Mouse (Mus musculus) myocyte (in vitro differentiated cells): ENCODE results near the gene Rnf169. TPM values are rescaled to one million over a fixed set of nuclear protein-coding genes. Genes with fewer than 3 reads are reported as not detected.
A peak's percentile ranks its signal among the peaks of the same experiment; 100 is the strongest.

Experiments used
- H3K27me3 ChIP-seq: one replicate; pipeline ENCODE4 v1.6.1; 2011; ENCODE audit not compliant: control insufficient read depth, insufficient read depth, insufficient read length
- H3K36me3 ChIP-seq: one replicate; pipeline ENCODE4 v1.6.1; 2011; ENCODE audit not compliant: control insufficient read depth, insufficient read depth
- H3K4me2 ChIP-seq: one replicate; pipeline ENCODE4 v1.6.1; 2011; ENCODE audit warnings: low read depth, control low read depth
- H3K4me3 ChIP-seq: one replicate; pipeline ENCODE4 v1.5.1; 2011; ENCODE audit warnings: mild to moderate bottlenecking, control low read depth, moderate library complexity
- H3K79me2 ChIP-seq: one replicate; pipeline ENCODE4 v1.6.1; 2011; ENCODE audit not compliant: control insufficient read depth, insufficient read depth
- H3ac ChIP-seq: one replicate; pipeline ENCODE4 v1.6.1; 2011; ENCODE audit not compliant: control insufficient read depth, insufficient read length
- CEBPB ChIP-seq: IDR thresholded peaks from 2 replicates; pipeline ENCODE4 v1.6.1; 2011; ENCODE audit warnings: mild to moderate bottlenecking, moderate library complexity; ENCODE audit not compliant: poor library complexity, insufficient read depth, severe bottlenecking
- E2F4 ChIP-seq: IDR thresholded peaks from one replicate; pipeline ENCODE4 v1.6.1; 2011; ENCODE audit warnings: mild to moderate bottlenecking, control low read depth, moderate library complexity; ENCODE audit not compliant: insufficient read depth
- MAX ChIP-seq: IDR thresholded peaks from one replicate; pipeline ENCODE4 v1.6.1; 2011; ENCODE audit warnings: low read depth, mild to moderate bottlenecking, control low read depth
- MYOD1 ChIP-seq, 3 experiments: IDR thresholded peaks; one replicate each; pipeline ENCODE4 v1.6.1; 2011; ENCODE audit warnings: control low read depth in 2 of 3, low read depth in 2 of 3, mild to moderate bottlenecking in 2 of 3, moderate library complexity in 1 of 3; ENCODE audit not compliant: insufficient read length in 2 of 3, control insufficient read depth in 1 of 3
- MYOG ChIP-seq, 3 experiments: IDR thresholded peaks; one replicate each; pipeline ENCODE4 v1.6.1; 2011; ENCODE audit warnings: control low read depth in 2 of 3, low read depth in 2 of 3, mild to moderate bottlenecking in 2 of 3; ENCODE audit not compliant: insufficient read length in 2 of 3, control insufficient read depth in 1 of 3, insufficient read depth in 1 of 3
- POLR2A ChIP-seq: IDR thresholded peaks from one replicate; pipeline ENCODE4 v1.6.1; 2011; ENCODE audit warnings: low read depth, mild to moderate bottlenecking, control low read depth, moderate library complexity; ENCODE audit not compliant: insufficient read length
- POLR2AphosphoS2 ChIP-seq: IDR thresholded peaks from one replicate; pipeline ENCODE4 v1.6.1; 2011; ENCODE audit warnings: low read depth, control low read depth; ENCODE audit not compliant: insufficient read length
- REST ChIP-seq: IDR thresholded peaks from one replicate; pipeline ENCODE4 v1.6.1; 2011; ENCODE audit warnings: mild to moderate bottlenecking, control low read depth, moderate library complexity; ENCODE audit not compliant: insufficient read depth, insufficient read length
- SRF ChIP-seq: IDR thresholded peaks from one replicate; pipeline ENCODE4 v1.6.1; 2011; ENCODE audit warnings: low read depth; ENCODE audit not compliant: control insufficient read depth, insufficient read length
- TCF12 ChIP-seq: IDR thresholded peaks from one replicate; pipeline ENCODE4 v1.6.1; 2011; ENCODE audit warnings: mild to moderate bottlenecking, control low read depth; ENCODE audit not compliant: poor library complexity, insufficient read depth, severe bottlenecking
- TCF3 ChIP-seq: IDR thresholded peaks from one replicate; pipeline ENCODE4 v1.6.1; 2011; ENCODE audit warnings: low read depth, control low read depth; ENCODE audit not compliant: insufficient read length
- USF1 ChIP-seq: IDR thresholded peaks from one replicate; pipeline ENCODE4 v1.6.1; 2011; ENCODE audit warnings: low read depth, mild to moderate bottlenecking, control low read depth, moderate library complexity
- polyA plus RNA-seq: library from polyadenylated mRNA; unstranded; fragments of >200 nt; fragmentation: generic; extraction: Trizol; gene quantifications from one replicate; pipeline ENCODE4 v1.2.1, GENCODE M21; 2012; ENCODE audit warnings: missing spikeins

The Rnf169 gene
- polyA plus RNA-seq, 1 experiment = 3.0 TPM

DNA sequence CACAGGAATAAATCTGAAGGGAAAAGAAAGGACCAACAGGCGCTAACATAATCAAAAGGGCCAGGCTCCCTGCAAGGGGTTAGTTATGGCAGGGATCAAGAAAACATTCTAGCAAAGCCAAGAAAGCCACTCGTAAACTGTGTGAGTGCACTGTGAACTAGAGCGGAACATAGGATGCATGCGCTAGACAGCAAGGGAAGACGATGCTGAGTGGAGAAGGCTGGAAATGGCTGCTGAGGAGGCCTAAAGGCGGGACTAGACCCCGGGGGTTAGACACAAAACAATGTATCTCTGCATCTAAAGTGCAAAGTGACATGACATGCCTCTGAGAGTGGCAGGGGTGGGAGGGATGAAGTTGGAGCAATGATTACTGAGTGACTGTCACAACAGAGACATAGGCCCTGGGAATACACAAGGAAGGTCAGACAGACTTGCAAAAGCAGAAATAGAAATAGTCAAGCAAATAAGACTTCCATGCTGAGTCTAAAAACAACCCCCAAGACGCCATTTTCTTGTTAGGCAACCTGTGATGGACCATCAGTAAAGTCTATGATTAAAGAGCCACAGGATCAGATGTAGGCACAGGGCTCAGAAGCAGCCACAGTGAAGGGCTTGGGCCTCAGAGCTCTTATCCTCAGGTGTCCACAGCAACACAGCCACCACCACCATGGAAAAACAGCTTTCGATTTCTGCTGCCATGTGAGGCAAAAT lies 14.1 kb downstream of the Rnf169 start:
- Histone ChIP-seq H3K79me2 (peaks cover 56% of the 10 kb centered on the region), H3K36me3 (no peaks in the 10 kb centered on the region), H3K4me2 (peak overlapping the region; percentile 48), H3K27me3 (no peaks in the 10 kb centered on the region), H3K4me3 (no peak overlapping the region), H3ac (no peak overlapping the region)
- TF ChIP-seq TCF3 (no peak), MYOD1 (IDR thresholded peaks at IDR 0.05; ENCODE audit: control insufficient read depth in 1 of 3, insufficient read length in 2 of 3, low read depth in 2 of 3) (no peak), E2F4 (no peak), REST (no peak), MYOG (IDR thresholded peaks at IDR 0.05; ENCODE audit: control insufficient read depth in 1 of 3, insufficient read depth in 1 of 3, insufficient read length in 2 of 3, low read depth in 2 of 3) (no peak), CEBPB (no peak), POLR2AphosphoS2 (no peak), SRF (no peak), USF1 (no peak), MAX (no peak), TCF12 (no peak)

DNA sequence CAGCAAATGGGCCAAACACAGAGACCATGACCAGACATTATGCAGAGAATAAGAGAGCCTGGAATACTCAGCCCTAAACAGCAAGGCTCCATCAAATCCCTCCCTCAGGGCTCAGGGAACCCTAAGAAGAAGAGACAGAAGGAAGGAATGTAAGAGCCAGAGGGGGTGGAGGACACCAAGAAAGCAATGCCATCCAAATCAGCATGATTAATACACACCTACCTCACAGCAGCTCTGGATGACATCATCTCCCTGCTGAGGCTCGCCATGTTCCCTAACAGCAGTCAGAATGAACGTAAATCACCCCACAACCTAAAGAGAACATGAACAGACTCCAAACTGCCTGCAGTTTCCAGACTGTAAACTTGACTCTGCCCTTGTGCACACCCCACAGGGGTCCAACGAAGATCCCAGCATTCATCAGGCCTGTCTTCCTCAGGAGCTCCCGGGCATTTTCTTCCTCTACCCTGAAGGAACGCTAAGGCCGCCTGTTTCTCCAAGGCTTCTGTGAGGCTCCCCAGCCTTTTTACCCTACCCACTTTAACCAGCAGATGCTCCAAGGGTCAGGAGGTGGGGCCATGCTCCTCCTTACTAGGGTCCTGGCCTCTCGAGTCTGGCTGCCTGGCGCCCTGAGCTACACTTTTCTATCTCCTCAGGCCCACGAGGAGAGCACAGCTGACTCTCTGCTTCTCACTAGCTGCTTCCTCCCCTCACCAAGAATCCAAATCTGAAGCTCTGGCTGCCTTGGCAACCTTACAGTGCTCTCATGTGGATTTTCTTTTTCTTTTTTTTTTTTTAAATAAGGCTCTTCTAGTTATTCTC lies 15.0 kb downstream of the Rnf169 start:
- Histone ChIP-seq H3K4me3 (no peak overlapping the region), H3K27me3 (no peaks in the 10 kb centered on the region), H3K4me2 (no peak overlapping the region), H3ac (no peak overlapping the region), H3K79me2 (peaks cover 56% of the 10 kb centered on the region), H3K36me3 (no peaks in the 10 kb centered on the region)
- TF ChIP-seq MYOG (IDR thresholded peaks at IDR 0.05; ENCODE audit: control insufficient read depth in 1 of 3, insufficient read depth in 1 of 3, insufficient read length in 2 of 3, low read depth in 2 of 3) (no peak), TCF12 (no peak), MYOD1 (IDR thresholded peaks at IDR 0.05; ENCODE audit: control insufficient read depth in 1 of 3, insufficient read length in 2 of 3, low read depth in 2 of 3) (no peak), TCF3 (no peak), E2F4 (no peak), POLR2AphosphoS2 (no peak), POLR2A (no peak), REST (no peak), SRF (no peak), USF1 (no peak), MAX (no peak), CEBPB (no peak)

DNA sequence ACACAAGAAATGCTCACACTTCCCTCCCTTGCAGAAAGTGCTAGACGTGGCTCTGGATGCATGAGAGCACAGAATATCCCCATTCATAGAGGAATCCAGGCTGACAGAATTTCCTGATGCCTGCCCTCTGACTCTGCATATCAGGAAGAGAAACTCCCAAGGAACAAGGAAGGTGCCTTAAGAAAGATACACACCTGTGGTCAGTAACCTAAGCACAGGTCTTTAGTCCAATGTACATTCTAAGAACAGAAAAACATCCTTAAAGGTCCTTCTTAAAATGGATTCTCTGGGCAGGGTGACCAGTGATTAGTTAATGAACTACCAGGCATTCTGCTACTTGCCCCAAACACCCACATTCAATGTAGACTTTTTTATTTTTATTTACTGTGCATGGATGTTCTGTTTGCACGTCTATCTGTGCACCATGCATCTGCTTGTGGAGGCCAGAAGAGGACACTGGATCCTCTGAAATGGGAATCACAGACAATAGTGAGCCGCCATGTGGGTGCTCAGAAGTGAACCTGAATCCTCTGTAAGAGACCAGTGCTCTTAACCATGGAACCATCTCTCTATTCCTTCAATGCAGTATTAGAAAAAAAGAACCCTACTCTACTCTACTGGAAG lies 16.9 kb downstream of the Rnf169 start:
- TF ChIP-seq E2F4 (no peak), CEBPB (no peak), MYOG (IDR thresholded peaks at IDR 0.05; ENCODE audit: control insufficient read depth in 1 of 3, insufficient read depth in 1 of 3, insufficient read length in 2 of 3, low read depth in 2 of 3) (no peak), SRF (no peak), MYOD1 (IDR thresholded peaks at IDR 0.05; ENCODE audit: control insufficient read depth in 1 of 3, insufficient read length in 2 of 3, low read depth in 2 of 3) (no peak), TCF3 (no peak), MAX (no peak), REST (no peak), POLR2AphosphoS2 (no peak), TCF12 (no peak), POLR2A (no peak), USF1 (no peak)

DNA sequence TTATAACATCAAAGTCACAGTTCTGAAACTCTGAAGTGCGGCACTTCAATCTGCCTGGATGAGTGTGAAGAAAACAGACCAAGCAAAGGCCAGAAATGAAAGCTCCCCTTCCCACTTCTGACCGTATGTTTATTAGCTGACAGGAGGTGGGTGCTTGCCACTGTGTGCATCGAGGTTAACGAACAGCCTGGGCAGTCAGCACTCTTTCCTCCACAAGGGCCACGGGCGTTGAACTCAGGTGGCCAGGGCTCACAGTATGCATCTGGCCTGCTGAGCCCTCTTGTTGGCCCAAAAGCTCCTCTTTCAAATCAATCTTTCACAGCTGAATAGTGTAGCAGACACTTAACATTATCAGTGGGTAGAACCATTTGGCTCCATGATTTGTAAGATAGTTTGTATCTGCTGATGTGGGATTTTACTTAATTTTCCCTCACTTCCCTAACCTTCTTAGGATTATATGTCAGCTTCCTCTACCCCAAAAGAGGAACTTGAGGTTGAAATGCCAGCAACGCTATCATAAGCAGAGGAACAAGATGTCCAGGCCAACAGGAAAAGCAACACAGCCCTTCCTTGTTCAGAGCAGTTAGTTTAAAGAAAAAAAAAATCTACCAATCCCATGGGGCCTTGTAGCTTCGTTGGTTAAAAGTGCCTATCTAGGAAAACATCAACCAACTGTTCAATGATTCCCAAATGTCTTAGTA lies 17.6 kb downstream of the Rnf169 start:
- no peak for TF ChIP-seq TCF12
- no peak for TF ChIP-seq REST
- no peak for TF ChIP-seq MAX
- TF ChIP-seq SRF = no peak
- no peak for TF ChIP-seq POLR2AphosphoS2
- no peak for TF ChIP-seq POLR2A
- TF ChIP-seq MYOD1 (IDR thresholded peaks at IDR 0.05; ENCODE audit: control insufficient read depth in 1 of 3, insufficient read length in 2 of 3, low read depth in 2 of 3) = no peak
- no peak for TF ChIP-seq MYOG (IDR thresholded peaks at IDR 0.05; ENCODE audit: control insufficient read depth in 1 of 3, insufficient read depth in 1 of 3, insufficient read length in 2 of 3, low read depth in 2 of 3)
- TF ChIP-seq TCF3 = no peak
- TF ChIP-seq E2F4 = no peak
- TF ChIP-seq USF1 = no peak
- no peak for TF ChIP-seq CEBPB
- Histone ChIP-seq H3K79me2 (peaks cover 45% of the 10 kb centered on the region), H3K4me2 (no peak overlapping the region), H3K36me3 (no peaks in the 10 kb centered on the region), H3ac (no peak overlapping the region), H3K27me3 (no peaks in the 10 kb centered on the region), H3K4me3 (no peak overlapping the region)

More for the DNA sequence above, 16.9 kb downstream of the Rnf169 start:
- Histone ChIP-seq H3K36me3 (no peaks in the 10 kb centered on the region), H3K4me3 (no peak overlapping the region), H3K27me3 (no peaks in the 10 kb centered on the region), H3K4me2 (no peak overlapping the region), H3ac (no peak overlapping the region), H3K79me2 (peaks cover 51% of the 10 kb centered on the region)
